Mouse (Mus musculus) heart, postnatal 0 days (tissue): ENCODE data around the gene Pcif1.

Experiments
- CTCF ChIP-seq: IDR thresholded peaks from 2 replicates; pipeline ENCODE4 v1.5.1; 2016; ENCODE audit warnings: antibody characterized with exemption, control low read depth, low read depth
- EP300 ChIP-seq: IDR thresholded peaks from 2 replicates; pipeline ENCODE4 v1.6.1; 2016; ENCODE audit warnings: antibody characterized with exemption, low read depth

- no peak for TF ChIP-seq CTCF
- no peak for TF ChIP-seq EP300
Observed at GRCm38 (mm10) chr2:164886617-164887016, 7.5 kb downstream of the Pcif1 start.
